Mouse (Mus musculus) heart, postnatal 0 days (tissue): ENCODE data around the gene Lrrc8c. TPM values are rescaled to one million over a fixed set of nuclear protein-coding genes. Genes with fewer than 3 reads are reported as not detected.

Experiments
- ATAC-seq: fragments of 200-750 bp; cut with Nextera tagmentation; 2 replicates; pipeline ENCODE4 v1.8.0; 2017; ENCODE audit warnings: low read depth, moderate number of reproducible peaks, moderate library complexity; ENCODE audit not compliant: insufficient read depth
- DNase-seq: peaks from one replicate; pipeline ENCODE4 v3.0.0-alpha.2; 2016; ENCODE audit warnings: low spot score
- H3K27ac ChIP-seq: fragments of 300-500 bp; sonication (generic); 2 replicates; pipeline ENCODE4 v1.5.1; 2014; ENCODE audit warnings: low read depth, mild to moderate bottlenecking
- H3K27me3 ChIP-seq: fragments of 300-500 bp; sonication (generic); 2 replicates; pipeline ENCODE4 v1.6.1; 2014; ENCODE audit warnings: low read length, mixed read lengths; ENCODE audit not compliant: control insufficient read depth, insufficient read depth
- H3K36me3 ChIP-seq: fragments of 300-500 bp; sonication (generic); replicated peaks from 2 replicates; pipeline ENCODE4 v1.6.1; 2014; ENCODE audit warnings: low read length, mixed read lengths; ENCODE audit not compliant: control insufficient read depth, insufficient read depth
- H3K4me1 ChIP-seq: fragments of 300-500 bp; sonication (generic); 2 replicates; pipeline ENCODE4 v1.6.1; 2014; ENCODE audit warnings: antibody characterized with exemption; ENCODE audit not compliant: control insufficient read depth, insufficient read depth
- H3K4me2 ChIP-seq: fragments of 300-500 bp; sonication (generic); 2 replicates; pipeline ENCODE4 v1.6.1; 2014; ENCODE audit warnings: low read depth, mild to moderate bottlenecking, low read length, moderate library complexity
- H3K4me3 ChIP-seq: fragments of 300-500 bp; sonication (generic); 2 replicates; pipeline ENCODE4 v1.5.1; 2014; ENCODE audit warnings: low read depth, low read length
- H3K9ac ChIP-seq: fragments of 300-500 bp; sonication (generic); replicated peaks from 2 replicates; pipeline ENCODE4 v1.6.1; 2014; ENCODE audit warnings: low read depth, low read length, mixed read lengths
- H3K9me3 ChIP-seq: fragments of 300-500 bp; sonication (generic); replicated peaks from 2 replicates; pipeline ENCODE4 v1.6.1; 2016; ENCODE audit warnings: low read length; ENCODE audit not compliant: control insufficient read depth
- CTCF ChIP-seq: IDR thresholded peaks from 2 replicates; pipeline ENCODE4 v1.5.1; 2016; ENCODE audit warnings: antibody characterized with exemption, control low read depth, low read depth
- EP300 ChIP-seq: IDR thresholded peaks from 2 replicates; pipeline ENCODE4 v1.6.1; 2016; ENCODE audit warnings: antibody characterized with exemption, low read depth
- WGBS: fragments of 180-500 bp; shearing (Covaris S2); extraction: QIAGEN DNeasy Blood & Tissue Kit; methylation state at CpG from one replicate; pipeline ENCODE4 v1.1.7; 2014; 5-methylcytosine and 5-hydroxymethylcytosine counted together
- polyA plus RNA-seq: library from polyadenylated mRNA; unstranded; fragments of >200 nt; fragmentation: Nextera tagmentation; extraction: Ambion mirVana; gene quantifications from 2 replicates; pipeline ENCODE4 v1.2.1, GENCODE M21; 2015
- total RNA-seq: library from RNA; depleted of rRNA; stranded (reverse); fragments of >200 nt; gene quantifications from 2 replicates; pipeline ENCODE4 v1.2.3, GENCODE M21; 2014; ENCODE audit warnings: low replicate concordance

Gene Lrrc8c
- total and polyA plus RNA-seq, 2 experiments from 2014 or later = 5.0 to 14.9 TPM

DNA sequence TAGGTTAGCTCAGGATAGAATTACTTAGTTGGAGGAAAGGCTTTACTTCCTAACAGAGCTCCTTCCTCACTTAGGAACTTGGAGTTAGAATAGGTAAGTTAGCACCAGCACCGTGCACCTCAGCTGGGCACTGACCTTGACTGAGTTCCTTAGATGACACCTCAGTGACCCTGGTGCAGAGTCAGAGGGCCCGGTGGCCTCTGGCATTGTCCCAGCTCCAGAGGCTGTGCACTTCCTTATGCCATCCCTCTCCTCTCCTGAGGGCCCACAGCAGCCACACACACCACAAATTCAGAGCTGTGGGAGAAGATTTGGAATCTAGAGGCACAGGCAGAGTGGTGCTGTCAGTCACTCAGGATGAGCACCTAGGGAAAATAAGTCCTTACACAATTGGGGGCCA is 35.6 kb upstream of the Lrrc8c start:
- DNase-seq (no peak), ATAC-seq (no peak)
- no peak overlapping the region for H3K9ac ChIP-seq
- H3K4me2 ChIP-seq = no peak overlapping the region
- no peak overlapping the region for H3K4me3 ChIP-seq
- H3K4me1 ChIP-seq = no peaks in the 10 kb centered on the region
- H3K27ac ChIP-seq = no peak overlapping the region
- no peaks in the 10 kb centered on the region for H3K9me3 ChIP-seq
- 63% methylated on average over 2 of the region's 2 CpGs for WGBS
- H3K36me3 ChIP-seq = peaks cover 27% of the 10 kb centered on the region
- no peaks in the 10 kb centered on the region for H3K27me3 ChIP-seq
- TF ChIP-seq CTCF (no peak), EP300 (no peak)

DNA sequence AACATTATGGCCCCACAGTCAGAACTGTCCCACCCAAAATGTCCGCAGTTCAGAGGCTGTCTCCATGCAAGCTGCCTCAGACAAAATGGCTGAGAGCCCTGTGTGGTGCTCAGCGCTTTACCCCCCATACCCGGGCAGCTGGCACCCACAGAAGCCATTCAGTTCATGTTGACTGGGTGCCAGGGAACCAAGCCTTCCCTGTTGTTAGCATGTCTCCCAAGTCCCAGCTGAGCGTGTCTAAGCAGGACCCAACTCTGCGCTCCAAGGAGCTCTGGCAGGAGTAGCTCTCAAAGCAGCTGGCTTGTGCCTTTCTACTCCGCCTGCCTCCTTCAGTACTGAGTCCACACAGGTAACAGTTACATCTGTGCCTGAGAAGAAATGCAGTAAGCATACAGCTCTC is 34.9 kb upstream of the Lrrc8c start:
- Histone ChIP-seq H3K9ac (no peak overlapping the region), H3K27ac (no peak overlapping the region), H3K4me2 (no peak overlapping the region), H3K4me3 (no peak overlapping the region), H3K9me3 (no peaks in the 10 kb centered on the region), H3K36me3 (peaks cover 27% of the 10 kb centered on the region), H3K27me3 (no peaks in the 10 kb centered on the region), H3K4me1 (no peaks in the 10 kb centered on the region)
- no peak for ATAC-seq
- DNase-seq = no peak
- WGBS = 92% methylated on average over 6 of the region's 6 CpGs
- TF ChIP-seq EP300 (no peak), CTCF (no peak)

DNA sequence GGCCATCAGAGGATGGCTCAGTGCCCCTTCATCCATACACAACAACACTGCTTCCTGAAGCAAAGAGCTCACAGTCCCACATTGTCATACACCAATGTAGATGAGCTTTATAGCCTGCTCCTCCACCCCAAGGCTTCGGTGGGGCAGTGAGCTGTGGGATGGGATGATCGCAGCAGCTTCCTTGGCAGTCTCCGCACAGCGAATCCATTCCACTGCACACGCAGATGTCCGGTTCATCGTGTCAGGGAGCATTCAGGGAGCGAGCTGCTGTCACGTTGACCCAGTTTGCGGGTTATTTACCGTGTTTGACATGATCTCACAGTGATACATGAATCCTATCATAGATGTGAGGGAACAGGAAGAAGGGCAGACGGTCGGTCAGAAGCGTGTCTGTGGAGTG is 34.3 kb upstream of the Lrrc8c start:
- Histone ChIP-seq H3K36me3 (peaks cover 21% of the 10 kb centered on the region), H3K4me1 (no peaks in the 10 kb centered on the region), H3K27ac (no peak overlapping the region), H3K9ac (no peak overlapping the region), H3K4me2 (no peak overlapping the region), H3K9me3 (no peaks in the 10 kb centered on the region), H3K4me3 (no peak overlapping the region), H3K27me3 (no peaks in the 10 kb centered on the region)
- TF ChIP-seq CTCF = no peak
- TF ChIP-seq EP300 = no peak
- ATAC-seq = no peak
- 93% methylated on average over 14 of the region's 14 CpGs for WGBS
- no peak for DNase-seq

DNA sequence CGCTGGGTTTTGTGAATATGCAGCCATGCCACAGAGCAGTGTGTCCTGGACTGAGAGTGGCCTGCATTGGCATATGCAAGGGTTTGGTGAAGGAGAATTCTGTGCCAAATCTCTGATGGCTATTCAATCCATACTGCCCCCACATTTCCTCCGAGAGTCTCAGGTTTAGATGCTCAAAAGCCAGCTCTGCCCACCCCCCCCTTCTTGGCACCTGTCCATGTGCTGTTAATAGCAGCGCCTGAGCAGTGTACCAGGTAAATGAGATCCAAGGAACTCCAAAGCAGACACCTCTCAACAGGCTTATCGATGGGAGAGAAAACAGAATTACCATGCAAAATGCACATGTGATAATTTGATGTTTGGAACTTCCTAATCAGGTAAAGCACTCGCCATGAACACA is 29.0 kb upstream of the Lrrc8c start:
- H3K27ac ChIP-seq = no peak overlapping the region
- H3K27me3 ChIP-seq = no peaks in the 10 kb centered on the region
- no peak for DNase-seq
- no peak for ATAC-seq
- H3K4me1 ChIP-seq = no peaks in the 10 kb centered on the region
- TF ChIP-seq CTCF (no peak), EP300 (no peak)
- WGBS = 77% methylated on average over 5 of the region's 5 CpGs
- H3K4me2 ChIP-seq = no peak overlapping the region
- no peaks in the 10 kb centered on the region; the same call in 1 of the 2 replicates for H3K36me3 ChIP-seq
- H3K9me3 ChIP-seq = no peaks in the 10 kb centered on the region
- no peak overlapping the region for H3K9ac ChIP-seq
- no peak overlapping the region for H3K4me3 ChIP-seq

DNA sequence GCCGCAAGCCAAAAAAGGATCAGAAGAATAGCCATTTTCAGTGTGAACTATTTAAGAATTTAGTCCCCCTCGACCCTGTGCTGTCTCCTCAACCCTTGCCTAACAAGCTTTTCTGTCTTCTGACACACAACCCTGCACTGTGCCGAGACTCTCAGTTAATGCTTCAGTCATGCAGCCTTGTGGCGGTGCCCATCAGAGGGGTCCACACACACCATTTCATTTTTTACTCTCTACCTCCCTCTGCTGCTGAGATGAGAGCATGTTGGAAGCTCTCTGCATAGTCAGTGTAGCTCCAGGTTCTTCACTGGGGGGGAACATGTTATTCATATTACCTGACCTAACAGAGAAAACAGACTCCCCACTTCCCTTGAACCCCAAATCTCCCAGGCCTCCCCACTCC is 27.8 kb upstream of the Lrrc8c start:
- TF ChIP-seq CTCF (peak; percentile 58), EP300 (no peak)
- no peaks in the 10 kb centered on the region for H3K27me3 ChIP-seq
- no peak overlapping the region for H3K4me3 ChIP-seq
- no peak overlapping the region for H3K27ac ChIP-seq
- 53% methylated on average over 4 of the region's 4 CpGs for WGBS
- no peaks in the 10 kb centered on the region for H3K9me3 ChIP-seq
- H3K9ac ChIP-seq = no peak overlapping the region
- H3K4me2 ChIP-seq = no peak overlapping the region
- 0 out of 2 replicates have a peak, but pooled peaks cover 5% of the 10 kb centered on the region for H3K4me1 ChIP-seq
- no peaks in the 10 kb centered on the region for H3K36me3 ChIP-seq
- ATAC-seq = 0 out of 2 replicates have a peak, but pooled peaks have one; percentile 47
- no peak for DNase-seq

DNA sequence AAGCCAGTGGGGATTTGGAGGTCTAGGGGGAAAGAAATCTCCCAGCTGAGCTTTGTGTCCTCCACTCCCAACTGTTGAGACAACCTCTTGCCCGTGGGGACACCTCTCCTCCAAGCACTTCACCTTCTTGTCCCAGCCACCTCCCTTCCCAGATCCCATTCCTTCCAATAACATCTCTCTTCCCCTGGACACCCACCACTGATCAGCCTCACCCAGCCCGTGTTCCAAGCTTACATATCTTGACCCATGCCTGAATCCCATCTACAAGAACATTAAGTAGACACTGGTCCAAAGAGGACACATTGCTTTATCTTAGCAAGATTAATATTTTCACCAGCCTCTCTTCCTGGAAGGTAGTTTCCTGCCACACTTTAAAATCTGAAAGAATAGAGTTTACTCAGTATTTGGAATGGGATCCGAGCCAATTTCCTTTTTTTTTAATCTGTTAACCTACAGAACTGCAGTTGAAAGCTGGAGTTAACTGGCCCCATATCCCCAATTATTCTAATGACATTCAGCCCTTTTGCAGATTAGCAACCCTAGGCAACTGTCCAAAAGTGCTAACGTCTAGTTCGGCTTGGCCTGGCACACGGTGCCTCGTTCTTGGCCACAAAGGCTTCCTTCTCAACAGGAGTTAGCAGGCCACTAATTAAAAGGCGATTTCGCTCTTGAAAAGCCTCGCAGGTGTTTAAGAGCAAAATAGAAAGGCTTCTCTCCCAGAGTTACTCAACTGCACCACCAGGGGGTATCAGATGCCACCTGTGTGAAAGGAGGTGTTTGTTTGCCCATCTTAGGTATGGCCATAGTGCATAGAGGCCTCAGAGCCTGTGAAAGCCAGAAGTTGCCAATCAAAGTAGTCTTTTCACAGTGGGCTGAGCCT is 26.6 kb upstream of the Lrrc8c start:
- no peak overlapping the region for H3K9ac ChIP-seq
- TF ChIP-seq CTCF (peak; percentile 62), EP300 (no peak)
- no peak overlapping the region for H3K4me2 ChIP-seq
- no peak overlapping the region for H3K4me3 ChIP-seq
- 33% methylated on average over 10 of the region's 10 CpGs for WGBS
- H3K4me1 ChIP-seq = 0 out of 2 replicates have a peak, but pooled peaks cover 5% of the 10 kb centered on the region
- no peak overlapping the region for H3K27ac ChIP-seq
- DNase-seq = no peak
- H3K9me3 ChIP-seq = no peaks in the 10 kb centered on the region
- ATAC-seq = no peak
- no peaks in the 10 kb centered on the region for H3K27me3 ChIP-seq
- no peaks in the 10 kb centered on the region for H3K36me3 ChIP-seq
